Mouse (Mus musculus) limb, embryonic 14.5 days (tissue): Measurements from ENCODE around the gene Gm28053. TPM values are rescaled to one million over a fixed set of nuclear protein-coding genes. Genes with fewer than 3 reads are reported as not detected.

Experiments used
- ATAC-seq: fragments of 200-750 bp; cut with Nextera tagmentation; 2 replicates; pipeline ENCODE4 v1.8.0; 2017; ENCODE audit warnings: low read depth, moderate number of reproducible peaks, moderate TSS enrichment; ENCODE audit not compliant: low FRiP score
- DNase-seq: peaks from one replicate; pipeline ENCODE4 v3.0.0-alpha.2; 2015; ENCODE audit warnings: low spot score
- H3K27ac ChIP-seq: fragments of 300-500 bp; sonication (generic); replicated peaks from 2 replicates; pipeline ENCODE4 v1.5.1; 2014; ENCODE audit warnings: low read depth, mild to moderate bottlenecking, low read length, moderate library complexity, mixed read lengths
- H3K27me3 ChIP-seq: fragments of 300-500 bp; sonication (generic); 2 replicates; pipeline ENCODE4 v1.6.1; 2014; ENCODE audit warnings: low read length, mixed read lengths; ENCODE audit not compliant: control insufficient read depth, insufficient read depth
- H3K36me3 ChIP-seq: fragments of 300-500 bp; sonication (generic); 2 replicates; pipeline ENCODE4 v1.6.1; 2014; ENCODE audit warnings: mild to moderate bottlenecking, low read length, moderate library complexity, mixed read lengths; ENCODE audit not compliant: control insufficient read depth, insufficient read depth
- H3K4me1 ChIP-seq: fragments of 300-500 bp; sonication (generic); 2 replicates; pipeline ENCODE4 v1.6.1; 2014; ENCODE audit warnings: antibody characterized with exemption, low read length, mixed read lengths; ENCODE audit not compliant: control insufficient read depth, insufficient read depth
- H3K4me2 ChIP-seq: fragments of 300-500 bp; sonication (generic); replicated peaks from 2 replicates; pipeline ENCODE4 v1.6.1; 2014; ENCODE audit warnings: low read depth, mild to moderate bottlenecking, low read length, moderate library complexity; ENCODE audit not compliant: severe bottlenecking
- H3K4me3 ChIP-seq: fragments of 300-500 bp; sonication (generic); replicated peaks from 2 replicates; pipeline ENCODE4 v1.5.1; 2014; ENCODE audit warnings: low read length
- H3K9ac ChIP-seq: fragments of 300-500 bp; sonication (generic); 2 replicates; pipeline ENCODE4 v1.6.1; 2014; ENCODE audit warnings: mild to moderate bottlenecking, low read depth, low read length, moderate library complexity; ENCODE audit not compliant: severe bottlenecking
- H3K9me3 ChIP-seq: fragments of 300-500 bp; sonication (generic); 2 replicates; pipeline ENCODE4 v1.6.1; 2016; ENCODE audit warnings: low read length; ENCODE audit not compliant: control insufficient read depth
- POLR2A ChIP-seq: fragments of 200-500 bp; IDR thresholded peaks from 2 replicates; pipeline ENCODE4 v1.8.0; 2012; ENCODE audit warnings: inconsistent platforms, mild to moderate bottlenecking, moderate library complexity, borderline replicate concordance; ENCODE audit not compliant: insufficient read depth, insufficient read length; ENCODE audit errors: extremely low read depth
- WGBS: fragments of 180-500 bp; shearing (Covaris S2); extraction: QIAGEN DNeasy Blood & Tissue Kit; methylation state at CpG from one replicate; pipeline ENCODE4 v1.1.7; 2014; 5-methylcytosine and 5-hydroxymethylcytosine counted together
- polyA plus RNA-seq, 2 experiments: library from polyadenylated mRNA; depleted of rRNA in 1 of 2; stranded (reverse) in 1 of 2; unstranded in 1 of 2; fragments of >200 nt; fragmentation: Nextera tagmentation in 1 of 2; extraction: Ambion mirVana in 1 of 2; gene quantifications; 2 replicates each; pipeline versions ENCODE4 v1.2.1 to v1.2.3; 2012 to 2014

Gm28053 gene
- polyA plus RNA-seq, 2 experiments = 0.82 to 1.2 TPM

DNA sequence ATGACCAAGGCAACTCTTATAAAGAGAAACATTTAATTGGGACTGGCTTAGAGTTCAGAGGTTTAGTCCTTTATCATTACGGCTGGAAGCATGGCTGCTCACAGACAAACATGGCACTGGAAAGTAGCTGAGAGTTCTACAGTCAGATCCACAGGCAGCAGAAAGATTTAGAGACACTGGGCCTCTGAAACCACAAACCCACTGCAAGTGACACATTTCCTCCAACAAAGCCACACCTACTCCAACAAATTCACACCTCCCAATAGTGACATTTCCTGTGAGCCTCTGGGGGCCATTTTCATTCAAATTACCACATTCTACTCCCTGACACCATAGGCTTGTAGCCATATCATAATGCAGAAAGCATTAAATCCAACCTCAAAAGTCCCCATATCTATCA, 83.5 kb downstream of the Gm28053 start:
- ATAC-seq (no peak), DNase-seq (no peak)
- no peaks in the 10 kb centered on the region for H3K4me1 ChIP-seq
- H3K27me3 ChIP-seq = no peaks in the 10 kb centered on the region
- no peak overlapping the region for H3K4me2 ChIP-seq
- H3K4me3 ChIP-seq = no peak overlapping the region
- WGBS = 91% methylated on average over 1 of the region's 1 CpGs
- no peaks in the 10 kb centered on the region for H3K36me3 ChIP-seq
- H3K9me3 ChIP-seq = no peaks in the 10 kb centered on the region
- no peak overlapping the region for H3K9ac ChIP-seq
- TF ChIP-seq POLR2A = no peak
- H3K27ac ChIP-seq = no peak overlapping the region

Other genes starting within 250 kb of the Gm28053 start
- 11.0 and 13.1 TPM in 2 replicates for gene Atp6v0e2, start 181.0 kb upstream of the Gm28053 start, polyA plus RNA-seq (2012; rRNA removed)
- gene Atp6v0e2, start 181.0 kb upstream of the Gm28053 start, polyA plus RNA-seq (2014; fragmentation: Nextera tagmentation; extraction: Ambion mirVana) = 7.8 and 8.7 TPM in 2 replicates
- 17.6 and 18.4 TPM in 2 replicates for gene Lrrc61, start 163.8 kb upstream of the Gm28053 start, polyA plus RNA-seq (2012; rRNA removed)
- 5.9 and 6.7 TPM in 2 replicates for gene Lrrc61, start 163.8 kb upstream of the Gm28053 start, polyA plus RNA-seq (2014; fragmentation: Nextera tagmentation; extraction: Ambion mirVana)
- gene Rarres2, start 145.8 kb upstream of the Gm28053 start, polyA plus RNA-seq (2012; rRNA removed) = 15.2 and 19.7 TPM in 2 replicates
- 16.1 and 21.3 TPM in 2 replicates for gene Rarres2, start 145.8 kb upstream of the Gm28053 start, polyA plus RNA-seq (2014; fragmentation: Nextera tagmentation; extraction: Ambion mirVana)
- gene Gm45021, start 129.0 kb upstream of the Gm28053 start, polyA plus RNA-seq (2012; rRNA removed) = 0.78 TPM in 1 of 2 replicates, not detected in the other
- 0.94 TPM in 1 of 2 replicates, not detected in the other for gene Gm45021, start 129.0 kb upstream of the Gm28053 start, polyA plus RNA-seq (2014; fragmentation: Nextera tagmentation; extraction: Ambion mirVana)
- gene Repin1, start 124.7 kb upstream of the Gm28053 start, polyA plus RNA-seq (2012; rRNA removed) = 35.2 and 55.3 TPM in 2 replicates
- gene Repin1, start 124.7 kb upstream of the Gm28053 start, polyA plus RNA-seq (2014; fragmentation: Nextera tagmentation; extraction: Ambion mirVana) = 23.3 and 25.7 TPM in 2 replicates
- gene Gm44965, start 124.7 kb upstream of the Gm28053 start, polyA plus RNA-seq (2012; rRNA removed) = not detected in 2 replicates
- not detected in 2 replicates for gene Gm44965, start 124.7 kb upstream of the Gm28053 start, polyA plus RNA-seq (2014; fragmentation: Nextera tagmentation; extraction: Ambion mirVana)
- gene Zfp775, start 116.5 kb upstream of the Gm28053 start, polyA plus RNA-seq (2012; rRNA removed) = 4.8 and 6.4 TPM in 2 replicates
- 5.8 and 5.9 TPM in 2 replicates for gene Zfp775, start 116.5 kb upstream of the Gm28053 start, polyA plus RNA-seq (2014; fragmentation: Nextera tagmentation; extraction: Ambion mirVana)
- gene AI854703, start 91.8 kb upstream of the Gm28053 start, polyA plus RNA-seq (2012; rRNA removed) = 1.1 and 1.5 TPM in 2 replicates
- gene AI854703, start 91.8 kb upstream of the Gm28053 start, polyA plus RNA-seq (2014; fragmentation: Nextera tagmentation; extraction: Ambion mirVana) = 0.76 and 0.87 TPM in 2 replicates
- 2.3 TPM in 2 replicates for gene Gimap8, start 71.4 kb upstream of the Gm28053 start, polyA plus RNA-seq (2012; rRNA removed)
- gene Gimap8, start 71.4 kb upstream of the Gm28053 start, polyA plus RNA-seq (2014; fragmentation: Nextera tagmentation; extraction: Ambion mirVana) = 0.40 and 0.70 TPM in 2 replicates
- gene Gimap9, start 42.5 kb upstream of the Gm28053 start, polyA plus RNA-seq (2012; rRNA removed) = 5.8 and 6.2 TPM in 2 replicates
- 6.0 and 6.2 TPM in 2 replicates for gene Gimap9, start 42.5 kb upstream of the Gm28053 start, polyA plus RNA-seq (2014; fragmentation: Nextera tagmentation; extraction: Ambion mirVana)
- gene Gimap4, start 34.1 kb upstream of the Gm28053 start, polyA plus RNA-seq (2012; rRNA removed) = 9.6 and 9.7 TPM in 2 replicates
- gene Gimap4, start 34.1 kb upstream of the Gm28053 start, polyA plus RNA-seq (2014; fragmentation: Nextera tagmentation; extraction: Ambion mirVana) = 9.8 and 11.2 TPM in 2 replicates
- 11.4 and 15.0 TPM in 2 replicates for gene Gimap6, start 10.4 kb upstream of the Gm28053 start, polyA plus RNA-seq (2012; rRNA removed)
- gene Gimap6, start 10.4 kb upstream of the Gm28053 start, polyA plus RNA-seq (2014; fragmentation: Nextera tagmentation; extraction: Ambion mirVana) = 17.7 and 19.9 TPM in 2 replicates
- gene Gimap7, start within 50 bp of the Gm28053 start, polyA plus RNA-seq (2012; rRNA removed) = not detected in 2 replicates
- not detected in 2 replicates for gene Gimap7, start within 50 bp of the Gm28053 start, polyA plus RNA-seq (2014; fragmentation: Nextera tagmentation; extraction: Ambion mirVana)
- gene Gimap1, start 20.4 kb downstream of the Gm28053 start, polyA plus RNA-seq (2012; rRNA removed) = 4.0 TPM in 2 replicates
- gene Gimap1, start 20.4 kb downstream of the Gm28053 start, polyA plus RNA-seq (2014; fragmentation: Nextera tagmentation; extraction: Ambion mirVana) = 10.9 and 11.9 TPM in 2 replicates
- gene Gimap5, start 27.6 kb downstream of the Gm28053 start, polyA plus RNA-seq (2012; rRNA removed) = 3.5 and 3.7 TPM in 2 replicates
- 3.8 and 4.9 TPM in 2 replicates for gene Gimap5, start 27.6 kb downstream of the Gm28053 start, polyA plus RNA-seq (2014; fragmentation: Nextera tagmentation; extraction: Ambion mirVana)
- gene Gimap3, start 52.2 kb downstream of the Gm28053 start, polyA plus RNA-seq (2012; rRNA removed) = not detected in 2 replicates
- gene Gimap3, start 52.2 kb downstream of the Gm28053 start, polyA plus RNA-seq (2014; fragmentation: Nextera tagmentation; extraction: Ambion mirVana) = not detected in 2 replicates
- gene Tmem176a, start 122.3 kb downstream of the Gm28053 start, polyA plus RNA-seq (2012; rRNA removed) = 49.7 and 61.3 TPM in 2 replicates
- gene Tmem176a, start 122.3 kb downstream of the Gm28053 start, polyA plus RNA-seq (2014; fragmentation: Nextera tagmentation; extraction: Ambion mirVana) = 80.7 and 90.9 TPM in 2 replicates
- gene Tmem176b, start 122.9 kb downstream of the Gm28053 start, polyA plus RNA-seq (2012; rRNA removed) = 227 and 235 TPM in 2 replicates
- 232 and 255 TPM in 2 replicates for gene Tmem176b, start 122.9 kb downstream of the Gm28053 start, polyA plus RNA-seq (2014; fragmentation: Nextera tagmentation; extraction: Ambion mirVana)
- gene Aoc1, start 154.3 kb downstream of the Gm28053 start, polyA plus RNA-seq (2012; rRNA removed) = 0.08 and 0.34 TPM in 2 replicates
- gene Aoc1, start 154.3 kb downstream of the Gm28053 start, polyA plus RNA-seq (2014; fragmentation: Nextera tagmentation; extraction: Ambion mirVana) = not detected in 2 replicates
- gene 1600015I10Rik, start 211.3 kb downstream of the Gm28053 start, polyA plus RNA-seq (2012; rRNA removed) = 0.04 TPM in 1 of 2 replicates, not detected in the other
- not detected in 2 replicates for gene 1600015I10Rik, start 211.3 kb downstream of the Gm28053 start, polyA plus RNA-seq (2014; fragmentation: Nextera tagmentation; extraction: Ambion mirVana)